Mouse (Mus musculus): ENCODE results near the gene Prdm16. TPM values are rescaled to one million over a fixed set of nuclear protein-coding genes. Genes with fewer than 3 reads are reported as not detected.

Prdm16 gene
- polyA plus RNA-seq, 1 experiment, result 6.0 TPM

- DNase-seq, result no peak
- H3K27ac ChIP-seq (ENCODE audit: insufficient read depth, low read length), result no peak overlapping the region
- 69% methylated on average over 5 of the region's 5 CpGs for WGBS
- no peaks in the 10 kb centered on the region; the same call in 1 of the 2 replicates for H3K27me3 ChIP-seq (ENCODE audit: control insufficient read depth, insufficient read depth, low read length)
- H3K4me3 ChIP-seq (replicated peaks; ENCODE audit: insufficient read depth, low read depth, low read length), result no peak overlapping the region
- no peaks in the 10 kb centered on the region for H3K4me1 ChIP-seq (ENCODE audit: control insufficient read depth, insufficient read depth, low read length)
- TF ChIP-seq POLR2A (IDR thresholded peaks at IDR 0.05; ENCODE audit: borderline replicate concordance, insufficient read depth, low read length), result no peak
- no peak for TF ChIP-seq CTCF (IDR thresholded peaks at IDR 0.05; ENCODE audit: borderline replicate concordance, insufficient read depth, low read depth, low read length)
These were observed 100.6 kb downstream of the Prdm16 start for GRCm38 (mm10) chr4:154536110-154536509.

- 82% methylated on average over 4 of the region's 4 CpGs for WGBS
- DNase-seq, result no peak
- no peak overlapping the region for H3K27ac ChIP-seq (ENCODE audit: insufficient read depth, low read length)
- TF ChIP-seq CTCF (IDR thresholded peaks at IDR 0.05; ENCODE audit: borderline replicate concordance, insufficient read depth, low read depth, low read length) (no peak), POLR2A (IDR thresholded peaks at IDR 0.05; ENCODE audit: borderline replicate concordance, insufficient read depth, low read length) (no peak)
- H3K4me3 ChIP-seq (replicated peaks; ENCODE audit: insufficient read depth, low read depth, low read length), result no peak overlapping the region
- H3K4me1 ChIP-seq (ENCODE audit: control insufficient read depth, insufficient read depth, low read length), result no peaks in the 10 kb centered on the region
- no peaks in the 10 kb centered on the region; the same call in 1 of the 2 replicates for H3K27me3 ChIP-seq (ENCODE audit: control insufficient read depth, insufficient read depth, low read length)
These were observed 105.3 kb downstream of the Prdm16 start for GRCm38 (mm10) chr4:154531368-154531767.

GRCm38 (mm10) chr4:154530336-154530735, 106.3 kb downstream of the Prdm16 start:
- Histone ChIP-seq H3K4me3 (replicated peaks; ENCODE audit: insufficient read depth, low read depth, low read length) (no peak overlapping the region), H3K27ac (ENCODE audit: insufficient read depth, low read length) (no peak overlapping the region), H3K4me1 (ENCODE audit: control insufficient read depth, insufficient read depth, low read length) (no peaks in the 10 kb centered on the region), H3K27me3 (ENCODE audit: control insufficient read depth, insufficient read depth, low read length) (no peaks in the 10 kb centered on the region; the same call in 1 of the 2 replicates)
- no peak for DNase-seq
- no peak for TF ChIP-seq POLR2A (IDR thresholded peaks at IDR 0.05; ENCODE audit: borderline replicate concordance, insufficient read depth, low read length)
- TF ChIP-seq CTCF (IDR thresholded peaks at IDR 0.05; ENCODE audit: borderline replicate concordance, insufficient read depth, low read depth, low read length), result no peak
- WGBS, result 75% methylated on average over 7 of the region's 7 CpGs

GRCm38 (mm10) chr4:154527506-154527905, 109.2 kb downstream of the Prdm16 start:
- TF ChIP-seq POLR2A (IDR thresholded peaks at IDR 0.05; ENCODE audit: borderline replicate concordance, insufficient read depth, low read length) (no peak), CTCF (IDR thresholded peaks at IDR 0.05; ENCODE audit: borderline replicate concordance, insufficient read depth, low read depth, low read length) (no peak)
- Histone ChIP-seq H3K27me3 (ENCODE audit: control insufficient read depth, insufficient read depth, low read length) (no peaks in the 10 kb centered on the region), H3K4me1 (ENCODE audit: control insufficient read depth, insufficient read depth, low read length) (no peaks in the 10 kb centered on the region), H3K27ac (ENCODE audit: insufficient read depth, low read length) (no peak overlapping the region), H3K4me3 (replicated peaks; ENCODE audit: insufficient read depth, low read depth, low read length) (no peak overlapping the region)
- 46% methylated on average over 9 of the region's 9 CpGs for WGBS
- DNase-seq, result no peak

GRCm38 (mm10) chr4:154526351-154526786, 110.3 kb downstream of the Prdm16 start:
- no peaks in the 10 kb centered on the region for H3K4me1 ChIP-seq (ENCODE audit: control insufficient read depth, insufficient read depth, low read length)
- no peak overlapping the region for H3K4me3 ChIP-seq (replicated peaks; ENCODE audit: insufficient read depth, low read depth, low read length)
- 82% methylated on average over 6 of the region's 6 CpGs for WGBS
- no peak for TF ChIP-seq POLR2A (IDR thresholded peaks at IDR 0.05; ENCODE audit: borderline replicate concordance, insufficient read depth, low read length)
- no peak for TF ChIP-seq CTCF (IDR thresholded peaks at IDR 0.05; ENCODE audit: borderline replicate concordance, insufficient read depth, low read depth, low read length)
- H3K27ac ChIP-seq (ENCODE audit: insufficient read depth, low read length), result no peak overlapping the region
- DNase-seq, result no peak
- no peaks in the 10 kb centered on the region for H3K27me3 ChIP-seq (ENCODE audit: control insufficient read depth, insufficient read depth, low read length)

GRCm38 (mm10) chr4:154523898-154524297, 112.8 kb downstream of the Prdm16 start:
- Histone ChIP-seq H3K27me3 (ENCODE audit: control insufficient read depth, insufficient read depth, low read length) (no peaks in the 10 kb centered on the region), H3K27ac (ENCODE audit: insufficient read depth, low read length) (no peak overlapping the region)

GRCm38 (mm10) chr4:154521881-154522676, 114.6 kb downstream of the Prdm16 start:
- Histone ChIP-seq H3K4me3 (replicated peaks; ENCODE audit: insufficient read depth, low read depth, low read length) (no peak overlapping the region), H3K4me1 (ENCODE audit: control insufficient read depth, insufficient read depth, low read length) (no peaks in the 10 kb centered on the region), H3K27me3 (ENCODE audit: control insufficient read depth, insufficient read depth, low read length) (no peaks in the 10 kb centered on the region), H3K27ac (ENCODE audit: insufficient read depth, low read length) (no peak overlapping the region)
- TF ChIP-seq CTCF (IDR thresholded peaks at IDR 0.05; ENCODE audit: borderline replicate concordance, insufficient read depth, low read depth, low read length) (no peak), POLR2A (IDR thresholded peaks at IDR 0.05; ENCODE audit: borderline replicate concordance, insufficient read depth, low read length) (no peak)
- WGBS, result 83% methylated on average over 7 of the region's 7 CpGs
- DNase-seq, result no peak

More at GRCm38 (mm10) chr4:154523898-154524297, 112.8 kb downstream of the Prdm16 start:
- TF ChIP-seq CTCF (IDR thresholded peaks at IDR 0.05; ENCODE audit: borderline replicate concordance, insufficient read depth, low read depth, low read length) (no peak), POLR2A (IDR thresholded peaks at IDR 0.05; ENCODE audit: borderline replicate concordance, insufficient read depth, low read length) (no peak)
- WGBS, result 80% methylated on average over 17 of the region's 17 CpGs
- Histone ChIP-seq H3K4me1 (ENCODE audit: control insufficient read depth, insufficient read depth, low read length) (no peaks in the 10 kb centered on the region), H3K4me3 (replicated peaks; ENCODE audit: insufficient read depth, low read depth, low read length) (no peak overlapping the region)
- no peak for DNase-seq

GRCm38 (mm10) chr4:154519470-154520037, 117.1 kb downstream of the Prdm16 start:
- DNase-seq, result no peak
- TF ChIP-seq POLR2A (IDR thresholded peaks at IDR 0.05; ENCODE audit: borderline replicate concordance, insufficient read depth, low read length), result no peak
- H3K4me1 ChIP-seq (ENCODE audit: control insufficient read depth, insufficient read depth, low read length), result no peaks in the 10 kb centered on the region
- no peak overlapping the region for H3K27ac ChIP-seq (ENCODE audit: insufficient read depth, low read length)
- 74% methylated on average over 16 of the region's 16 CpGs for WGBS
- H3K4me3 ChIP-seq (replicated peaks; ENCODE audit: insufficient read depth, low read depth, low read length), result no peak overlapping the region
- H3K27me3 ChIP-seq (ENCODE audit: control insufficient read depth, insufficient read depth, low read length), result no peaks in the 10 kb centered on the region

All from cerebellum, adult 2 months (tissue).